Mouse (Mus musculus): ENCODE data around the gene Alox12b. TPM values are rescaled to one million over a fixed set of nuclear protein-coding genes. Genes with fewer than 3 reads are reported as not detected.
A peak's percentile ranks its signal among the peaks of the same experiment; 100 is the strongest.

Gene Alox12b
- total RNA-seq, 1 experiment, result 0.22 TPM

- Histone ChIP-seq H3K4me3 (ENCODE audit: insufficient read depth in 1 of 2, low read depth in 1 of 2, low read length in 2 of 2, poor library complexity in 1 of 2, severe bottlenecking in 1 of 2) (no peak overlapping the region), H3K9ac (ENCODE audit: insufficient read depth, low read depth, low read length, poor library complexity, severe bottlenecking) (no peak overlapping the region), H3K36me3 (ENCODE audit: control insufficient read depth, insufficient read depth, low read length, poor library complexity, severe bottlenecking) (no peaks in the 10 kb centered on the region), H3K27ac (ENCODE audit: insufficient read depth, low read depth, low read length, poor library complexity, severe bottlenecking) (no peak overlapping the region), H3K4me1 (ENCODE audit: control insufficient read depth in 2 of 2, insufficient read depth in 2 of 2, low read length in 2 of 2, poor library complexity in 1 of 2) (peaks cover 0 to 14% of the 10 kb centered on the region in 2 experiments; a peak in 1 of 4 replicates), H3K9me3 (ENCODE audit: control insufficient read depth, insufficient read depth, low read depth, low read length) (no peaks in the 10 kb centered on the region)
- in situ Hi-C loops (cut with MboI; ENCODE audit: low sequenced_read_pairs in 2 of 2, unreplicated experiment in 2 of 2), result loop anchor here in 1 of 2 experiments (5.0 kb wide), 1 partner anchor 66 kb away; no protein-coding TSS in a partner anchor
- TF ChIP-seq ZC3H11A (IDR thresholded peaks at IDR 0.05; ENCODE audit: borderline replicate concordance, low read depth, low read length) (no peak), MAFK (IDR thresholded peaks at IDR 0.05; ENCODE audit: insufficient read depth, low read depth, low read length) (no peak), HCFC1 (IDR thresholded peaks at IDR 0.05; ENCODE audit: borderline replicate concordance, insufficient read depth, low read length) (no peak), ZNF384 (IDR thresholded peaks at IDR 0.05; ENCODE audit: low read depth, low read length) (no peak), CHD2 (IDR thresholded peaks at IDR 0.05; ENCODE audit: low read depth, low read length) (no peak)
- no peak for DNase-seq (ENCODE audit: low read depth, low spot score)
These were observed 28.2 kb upstream of the Alox12b start for GRCm38 (mm10) chr11:69128426-69129122.

GRCm38 (mm10) chr11:69133566-69133922 is 23.2 kb upstream of the Alox12b start:
- no peak for DNase-seq (ENCODE audit: low read depth, low spot score)
- H3K27ac ChIP-seq (ENCODE audit: insufficient read depth, low read depth, low read length, poor library complexity, severe bottlenecking), result no peak overlapping the region
- in situ Hi-C loops (cut with MboI; ENCODE audit: low sequenced_read_pairs in 2 of 2, unreplicated experiment in 2 of 2), result no loop called here
- H3K36me3 ChIP-seq (ENCODE audit: control insufficient read depth, insufficient read depth, low read length, poor library complexity, severe bottlenecking), result no peaks in the 10 kb centered on the region
- peaks cover 0 to 14% of the 10 kb centered on the region in 2 experiments; a peak in 1 of 4 replicates for H3K4me1 ChIP-seq (ENCODE audit: control insufficient read depth in 2 of 2, insufficient read depth in 2 of 2, low read length in 2 of 2, poor library complexity in 1 of 2)
- TF ChIP-seq ZC3H11A (IDR thresholded peaks at IDR 0.05; ENCODE audit: borderline replicate concordance, low read depth, low read length), result 0 out of 2 replicates have a peak, but pooled peaks have one; percentile 0
- TF ChIP-seq ZNF384 (IDR thresholded peaks at IDR 0.05; ENCODE audit: low read depth, low read length), result no peak
- peak; percentile 17; the same call in 1 of the 2 replicates for TF ChIP-seq MAFK (IDR thresholded peaks at IDR 0.05; ENCODE audit: insufficient read depth, low read depth, low read length)
- H3K9ac ChIP-seq (ENCODE audit: insufficient read depth, low read depth, low read length, poor library complexity, severe bottlenecking), result no peak overlapping the region
- peak overlapping the region; percentile 58 to 63; a peak in 2 of 4 replicates for H3K4me3 ChIP-seq (ENCODE audit: insufficient read depth in 1 of 2, low read depth in 1 of 2, low read length in 2 of 2, poor library complexity in 1 of 2, severe bottlenecking in 1 of 2)
- H3K9me3 ChIP-seq (ENCODE audit: control insufficient read depth, insufficient read depth, low read depth, low read length), result no peaks in the 10 kb centered on the region

GRCm38 (mm10) chr11:69133923-69134621 is 22.7 kb upstream of the Alox12b start:
- Histone ChIP-seq H3K27ac (ENCODE audit: insufficient read depth, low read depth, low read length, poor library complexity, severe bottlenecking) (no peak overlapping the region), H3K36me3 (ENCODE audit: control insufficient read depth, insufficient read depth, low read length, poor library complexity, severe bottlenecking) (no peaks in the 10 kb centered on the region), H3K4me1 (ENCODE audit: control insufficient read depth in 2 of 2, insufficient read depth in 2 of 2, low read length in 2 of 2, poor library complexity in 1 of 2) (peaks cover 0 to 14% of the 10 kb centered on the region in 2 experiments; a peak in 1 of 4 replicates), H3K9me3 (ENCODE audit: control insufficient read depth, insufficient read depth, low read depth, low read length) (no peaks in the 10 kb centered on the region), H3K9ac (ENCODE audit: insufficient read depth, low read depth, low read length, poor library complexity, severe bottlenecking) (peak overlapping the region; percentile 34; the same call in 1 of the 2 replicates), H3K4me3 (ENCODE audit: insufficient read depth in 1 of 2, low read depth in 1 of 2, low read length in 2 of 2, poor library complexity in 1 of 2, severe bottlenecking in 1 of 2) (peak overlapping the region; percentile 58 to 63)
- in situ Hi-C loops (cut with MboI; ENCODE audit: low sequenced_read_pairs in 2 of 2, unreplicated experiment in 2 of 2), result no loop called here
- DNase-seq (ENCODE audit: low read depth, low spot score), result peak; percentile 75
- TF ChIP-seq ZC3H11A (IDR thresholded peaks at IDR 0.05; ENCODE audit: borderline replicate concordance, low read depth, low read length) (no peak), MAFK (IDR thresholded peaks at IDR 0.05; ENCODE audit: insufficient read depth, low read depth, low read length) (peak; percentile 0; the same call in 1 of the 2 replicates)

- peaks cover 0 to 14% of the 10 kb centered on the region in 2 experiments; a peak in 1 of 4 replicates for H3K4me1 ChIP-seq (ENCODE audit: control insufficient read depth in 2 of 2, insufficient read depth in 2 of 2, low read length in 2 of 2, poor library complexity in 1 of 2)
- H3K4me3 ChIP-seq (ENCODE audit: insufficient read depth in 1 of 2, low read depth in 1 of 2, low read length in 2 of 2, poor library complexity in 1 of 2, severe bottlenecking in 1 of 2), result peak overlapping the region; percentile 58 to 63
- H3K27ac ChIP-seq (ENCODE audit: insufficient read depth, low read depth, low read length, poor library complexity, severe bottlenecking), result no peak overlapping the region
- DNase-seq (ENCODE audit: low read depth, low spot score), result no peak
- H3K9me3 ChIP-seq (ENCODE audit: control insufficient read depth, insufficient read depth, low read depth, low read length), result no peaks in the 10 kb centered on the region
- in situ Hi-C loops (cut with MboI; ENCODE audit: low sequenced_read_pairs in 2 of 2, unreplicated experiment in 2 of 2), result no loop called here
- 0 out of 2 replicates have a peak overlapping the region, but pooled peaks have one; percentile 8 for H3K9ac ChIP-seq (ENCODE audit: insufficient read depth, low read depth, low read length, poor library complexity, severe bottlenecking)
- TF ChIP-seq ZC3H11A (IDR thresholded peaks at IDR 0.05; ENCODE audit: borderline replicate concordance, low read depth, low read length) (no peak), MAFK (IDR thresholded peaks at IDR 0.05; ENCODE audit: insufficient read depth, low read depth, low read length) (no peak), CHD2 (IDR thresholded peaks at IDR 0.05; ENCODE audit: low read depth, low read length) (no peak), HCFC1 (IDR thresholded peaks at IDR 0.05; ENCODE audit: borderline replicate concordance, insufficient read depth, low read length) (no peak)
- H3K36me3 ChIP-seq (ENCODE audit: control insufficient read depth, insufficient read depth, low read length, poor library complexity, severe bottlenecking), result no peaks in the 10 kb centered on the region
These were observed 22.2 kb upstream of the Alox12b start for GRCm38 (mm10) chr11:69134622-69134968.
